Mouse (Mus musculus): ENCODE measurements around the gene Gm20883. TPM values are rescaled to one million over a fixed set of nuclear protein-coding genes. Genes with fewer than 3 reads are reported as not detected.
"Not testable (repeated sequence)": the region's sequence is repeated elsewhere in the genome, so short reads cannot be mapped to it uniquely, and the experiment has no call there.

Gm20883 gene
- not detected in 2 replicates for polyA plus RNA-seq (2016; fragmentation: Nextera tagmentation; extraction: Ambion mirVana)

DNA sequence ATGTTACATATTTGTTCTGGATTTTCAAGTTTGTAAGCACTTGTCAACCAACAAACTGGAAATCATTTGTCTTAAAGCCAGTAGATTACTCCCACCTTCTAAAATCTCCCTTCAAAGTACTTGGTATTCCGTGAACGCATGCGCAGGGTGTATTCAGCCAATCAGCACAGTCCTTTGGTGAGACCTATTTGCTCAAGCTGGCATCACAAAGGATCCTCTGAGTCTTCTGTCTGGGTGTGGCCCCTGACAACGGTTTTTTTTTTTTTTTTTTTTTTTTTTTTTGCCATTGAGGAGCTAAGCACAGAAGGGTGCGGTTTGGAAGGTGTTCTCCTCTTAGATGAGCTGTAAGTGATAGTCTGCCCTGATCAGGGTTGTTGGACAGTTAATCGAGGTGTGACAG is at the start of gene Gm20883:
TSS of gene Gm20883 (plus strand) at position 301 of the 400 bp plus-strand sequence.
- not testable (repeated sequence) for DNase-seq (ENCODE audit: extremely low spot score, low spot score); H3K27me3 ChIP-seq (ENCODE audit: poor library complexity, severe bottlenecking); H3K9me3 ChIP-seq; H3K27ac ChIP-seq; H3K4me3 ChIP-seq; H3K4me1 ChIP-seq; H3K36me3 ChIP-seq (replicated peaks)
- no CpG with 5 or more reads among the region's 6 CpGs for WGBS
